Mouse (Mus musculus) embryonic fibroblast, embryonic 13.5 days (primary cell): Measurements from ENCODE around the gene Elp6.

Source experiments
- CTCF ChIP-seq: IDR thresholded peaks from 2 replicates; pipeline ENCODE4 v1.5.1; 2011; ENCODE audit warnings: mild to moderate bottlenecking, control low read depth, low read length, moderate library complexity, borderline replicate concordance; ENCODE audit not compliant: insufficient read depth
- POLR2A ChIP-seq: IDR thresholded peaks from 2 replicates; pipeline ENCODE4 v1.6.1; 2011; ENCODE audit warnings: low read depth, mild to moderate bottlenecking, control low read depth, low read length, moderate library complexity

DNA sequence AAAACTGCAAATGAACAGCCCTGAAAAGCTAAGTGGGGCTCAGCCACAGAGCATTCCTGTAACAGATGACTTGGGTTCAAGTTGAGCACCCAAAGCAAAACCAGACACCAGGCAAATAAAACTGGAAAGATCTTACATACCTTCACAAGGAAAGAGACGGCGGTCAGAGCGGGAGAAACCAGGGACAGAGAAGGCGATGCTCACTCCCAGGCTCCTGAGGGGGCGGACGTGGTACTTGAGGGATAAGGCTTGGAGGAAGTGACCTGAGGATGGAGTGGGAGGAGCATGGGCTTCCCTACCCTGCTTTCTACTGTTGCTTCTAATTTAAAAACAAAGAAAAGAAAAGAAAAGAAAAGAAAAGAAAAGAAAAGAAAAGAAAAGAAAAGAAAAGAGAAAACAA, 25.4 kb downstream of the Elp6 start:
- no peak for TF ChIP-seq CTCF
- no peak for TF ChIP-seq POLR2A
